Mouse (Mus musculus): Measurements from ENCODE around the gene Galr2. TPM values are rescaled to one million over a fixed set of nuclear protein-coding genes. Genes with fewer than 3 reads are reported as not detected.

Galr2 gene
- polyA plus RNA-seq, 1 experiment from 2014 or later, result 0.56 TPM

DNA sequence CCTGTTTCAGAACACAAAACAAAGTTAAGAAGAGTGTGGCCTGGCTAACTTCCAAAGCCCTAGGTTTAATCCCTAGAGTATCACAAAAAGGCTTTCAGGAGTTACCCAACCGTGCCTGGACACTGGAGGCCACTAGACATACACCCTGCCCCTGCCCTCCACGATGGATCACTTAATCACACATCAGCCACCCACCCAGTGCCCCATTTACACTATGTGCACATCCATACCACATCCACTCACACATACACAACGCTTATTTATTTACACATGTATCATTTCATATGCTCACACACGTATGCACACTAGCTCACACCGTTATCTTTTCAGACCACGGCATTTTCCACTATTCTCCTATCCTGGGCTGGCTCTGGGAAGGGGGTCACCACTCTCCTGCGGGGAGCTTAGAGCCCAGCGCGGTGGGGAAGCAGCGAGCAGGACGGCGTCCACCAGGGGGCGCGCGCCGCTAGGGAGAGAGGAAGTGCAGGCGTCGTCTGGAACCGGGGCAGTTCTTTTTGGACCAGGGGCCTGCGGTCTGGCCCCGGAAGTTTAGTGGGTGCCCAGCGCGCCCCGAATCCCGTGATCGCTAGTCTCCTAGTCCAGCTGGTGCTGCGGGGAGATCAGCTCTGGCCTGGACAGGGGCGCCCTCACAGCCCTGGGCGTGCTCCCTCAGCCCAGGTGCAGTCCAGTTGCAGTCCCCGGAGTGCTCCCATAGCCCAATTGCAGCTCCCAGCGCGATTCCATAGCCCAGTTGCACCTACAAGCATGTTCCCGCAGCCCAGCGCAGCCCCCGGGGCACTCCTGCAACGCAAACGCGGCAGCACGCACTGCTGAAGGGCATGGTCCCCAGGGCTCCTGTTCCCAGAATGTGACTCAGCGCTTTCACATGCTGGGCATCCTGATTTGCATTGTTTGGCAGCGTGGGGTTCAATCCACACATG, 38.2 kb downstream of the Galr2 start:
- no peaks in the 10 kb centered on the region for H3K36me3 ChIP-seq
- no peak overlapping the region for H3K27ac ChIP-seq
- H3K4me2 ChIP-seq (replicated peaks), result peak overlapping the region; percentile 80
- ATAC-seq (ENCODE audit: low FRiP score), result peak; percentile 77
- H3K27me3 ChIP-seq, result 0 out of 2 replicates have a peak, but pooled peaks cover 8% of the 10 kb centered on the region
- H3K4me3 ChIP-seq, result peak overlapping the region; percentile 34
- WGBS, result 1% methylated on average over 41 of the region's 41 CpGs
- H3K4me1 ChIP-seq, result peaks cover 14% of the 10 kb centered on the region; the same call in 1 of the 2 replicates
- no peaks in the 10 kb centered on the region for H3K9me3 ChIP-seq (replicated peaks)
- peak overlapping the region; percentile 62 for H3K9ac ChIP-seq

DNA sequence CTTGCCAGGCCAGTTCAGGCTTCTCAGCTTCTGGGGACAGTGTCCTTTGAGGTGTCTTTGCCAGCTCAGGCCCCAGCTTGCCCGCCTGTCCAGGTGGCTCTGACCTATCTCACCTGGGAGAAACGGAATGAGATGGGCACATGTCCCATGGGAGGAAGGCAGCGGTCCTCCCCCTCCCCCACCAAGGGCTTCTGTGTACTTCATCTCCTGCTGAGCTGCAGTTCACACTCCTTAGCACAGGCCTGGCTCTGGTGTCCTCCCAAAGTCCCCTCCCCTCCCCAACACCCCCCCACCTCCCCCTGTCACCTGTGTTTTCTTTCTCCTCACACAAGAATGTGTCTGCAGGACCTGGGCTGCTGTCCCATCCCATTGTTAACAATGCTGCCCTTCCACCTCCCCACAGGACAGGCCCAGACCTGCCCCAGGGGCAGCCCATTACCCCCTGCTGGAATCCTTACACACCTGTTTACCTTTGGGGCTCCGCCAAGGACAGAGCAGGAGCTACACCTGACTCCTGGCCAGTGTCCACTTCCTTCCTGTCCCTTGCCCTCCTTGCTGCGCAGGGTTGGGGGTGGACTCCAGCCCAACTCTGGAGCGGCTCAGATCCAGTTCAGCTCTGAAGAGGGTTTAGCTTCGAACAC, 46.3 kb downstream of the Galr2 start:
- WGBS, result 72% methylated on average over 7 of the region's 7 CpGs
- peaks cover 33% of the 10 kb centered on the region for H3K4me1 ChIP-seq
- no peaks in the 10 kb centered on the region for H3K9me3 ChIP-seq (replicated peaks)
- no peak overlapping the region for H3K4me2 ChIP-seq (replicated peaks)
- no peaks in the 10 kb centered on the region for H3K36me3 ChIP-seq
- ATAC-seq (ENCODE audit: low FRiP score), result no peak
- H3K4me3 ChIP-seq, result no peak overlapping the region
- no peak overlapping the region for H3K9ac ChIP-seq
- peaks cover 5% of the 10 kb centered on the region; the same call in 1 of the 2 replicates for H3K27me3 ChIP-seq
- H3K27ac ChIP-seq, result no peak overlapping the region

DNA sequence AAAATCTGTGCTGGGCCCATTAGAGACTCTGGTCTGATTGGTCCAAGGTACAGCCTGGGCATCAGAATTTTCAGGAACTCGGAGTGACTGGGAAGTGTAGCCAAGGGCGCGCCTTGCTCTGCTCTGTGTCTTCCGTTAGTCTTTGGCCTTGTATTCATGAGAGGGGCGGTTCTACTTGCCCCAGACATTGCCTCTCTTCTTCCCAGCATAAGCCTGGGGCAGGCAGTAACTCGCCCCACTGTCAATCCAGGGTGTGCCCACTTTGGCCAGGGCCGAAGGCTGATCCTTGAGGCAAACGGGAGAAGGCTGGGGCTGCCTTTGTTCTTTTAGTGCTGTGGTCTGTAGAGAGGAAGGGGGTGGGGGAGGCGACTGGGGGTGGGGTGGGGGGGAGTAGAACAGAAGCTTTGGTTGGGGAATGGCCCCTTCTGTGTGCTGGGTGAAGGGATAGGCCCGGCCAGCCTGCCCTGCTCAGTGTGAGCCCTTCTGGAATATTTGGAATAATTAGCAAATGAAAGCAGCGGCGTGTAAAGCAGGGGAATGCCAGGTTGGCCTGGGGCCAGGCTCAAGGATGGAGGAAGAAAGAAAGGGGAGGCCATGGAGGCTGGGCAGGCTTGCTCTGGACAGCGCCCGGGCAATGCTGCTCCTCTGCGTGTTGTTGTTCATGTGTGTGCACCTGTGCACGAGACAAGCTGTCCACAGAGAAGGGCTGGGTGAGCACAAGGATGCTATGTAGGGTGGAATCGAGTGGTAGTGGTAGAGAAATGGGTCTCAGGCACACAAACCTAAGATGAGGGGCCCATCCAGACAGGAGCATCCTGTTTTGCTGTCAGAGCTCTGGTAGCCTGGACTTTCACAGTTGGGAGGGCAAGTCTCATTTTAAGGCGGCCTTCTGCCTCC, 48.8 kb downstream of the Galr2 start:
- peak overlapping the region; percentile 75 for H3K27ac ChIP-seq
- no peaks in the 10 kb centered on the region for H3K36me3 ChIP-seq
- no peak overlapping the region for H3K4me3 ChIP-seq
- H3K9me3 ChIP-seq (replicated peaks), result no peaks in the 10 kb centered on the region
- WGBS, result 36% methylated on average over 18 of the region's 18 CpGs
- peak; percentile 80 for ATAC-seq (ENCODE audit: low FRiP score)
- peaks cover 57% of the 10 kb centered on the region for H3K4me1 ChIP-seq
- peaks cover 22% of the 10 kb centered on the region for H3K27me3 ChIP-seq
- H3K9ac ChIP-seq, result 0 out of 2 replicates have a peak overlapping the region, but pooled peaks have one; percentile 18
- no peak overlapping the region for H3K4me2 ChIP-seq (replicated peaks)

DNA sequence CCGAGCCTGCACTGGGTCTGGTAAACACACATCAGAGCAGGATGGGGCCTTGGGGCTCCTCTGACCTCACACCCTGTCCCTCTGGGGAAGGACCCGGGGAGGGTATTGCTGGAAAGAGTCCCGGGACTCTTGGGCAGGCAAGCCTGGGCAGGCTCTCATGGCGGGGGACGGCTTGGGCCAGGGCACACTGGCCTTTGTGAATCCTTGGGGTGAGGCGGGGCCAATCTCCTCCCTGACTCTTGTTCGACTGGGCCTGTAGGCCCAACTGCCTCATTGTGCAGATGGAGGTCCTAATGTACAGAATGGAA, 49.4 kb downstream of the Galr2 start:
- H3K9ac ChIP-seq, result 0 out of 2 replicates have a peak overlapping the region, but pooled peaks have one; percentile 18
- no peak overlapping the region for H3K4me3 ChIP-seq
- ATAC-seq (ENCODE audit: low FRiP score), result no peak
- H3K4me1 ChIP-seq, result peaks cover 63% of the 10 kb centered on the region
- H3K9me3 ChIP-seq (replicated peaks), result no peaks in the 10 kb centered on the region
- H3K36me3 ChIP-seq, result no peaks in the 10 kb centered on the region
- H3K4me2 ChIP-seq (replicated peaks), result no peak overlapping the region
- 54% methylated on average over 7 of the region's 7 CpGs for WGBS
- peak overlapping the region; percentile 75 for H3K27ac ChIP-seq
- H3K27me3 ChIP-seq, result peaks cover 28% of the 10 kb centered on the region

DNA sequence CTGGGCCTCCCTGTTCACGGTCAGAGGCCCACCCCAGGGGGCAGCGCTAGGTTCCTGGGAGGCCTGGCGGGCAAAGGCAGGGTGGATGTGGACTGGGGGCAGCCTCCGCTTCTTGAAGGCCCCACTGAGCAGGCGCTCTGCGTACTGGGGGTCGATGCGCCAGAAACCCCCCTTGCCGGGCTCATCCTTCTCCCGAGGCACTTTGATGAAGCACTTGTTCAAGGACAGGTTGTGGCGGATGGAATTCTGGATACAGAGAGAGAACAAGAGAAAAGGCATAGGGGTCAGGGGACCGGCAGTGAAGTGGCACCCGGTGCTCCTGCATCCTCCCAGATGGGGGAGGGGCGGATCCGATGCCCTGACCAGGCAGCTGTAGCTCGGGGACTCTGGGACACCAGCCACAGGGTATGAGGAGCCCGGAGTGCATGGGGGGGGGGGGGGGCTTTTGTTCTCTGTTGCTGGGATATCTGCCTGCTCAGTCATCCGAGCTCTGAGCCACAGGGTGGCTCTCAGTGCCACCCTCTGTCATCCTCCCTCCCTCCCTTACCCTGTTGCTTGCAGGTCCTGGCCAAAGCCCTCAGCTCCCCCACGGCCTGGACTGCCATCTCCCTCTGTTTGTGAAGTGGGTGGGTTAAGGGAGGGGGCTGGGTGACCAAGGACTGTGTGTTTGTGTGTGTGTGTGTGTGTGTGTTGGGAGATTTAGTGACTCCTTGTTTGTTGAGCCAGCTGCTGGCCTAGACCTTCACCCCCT, 51.7 kb downstream of the Galr2 start:
- WGBS, result 24% methylated on average over 18 of the region's 19 CpGs
- peaks cover 79% of the 10 kb centered on the region for H3K4me1 ChIP-seq

DNA sequence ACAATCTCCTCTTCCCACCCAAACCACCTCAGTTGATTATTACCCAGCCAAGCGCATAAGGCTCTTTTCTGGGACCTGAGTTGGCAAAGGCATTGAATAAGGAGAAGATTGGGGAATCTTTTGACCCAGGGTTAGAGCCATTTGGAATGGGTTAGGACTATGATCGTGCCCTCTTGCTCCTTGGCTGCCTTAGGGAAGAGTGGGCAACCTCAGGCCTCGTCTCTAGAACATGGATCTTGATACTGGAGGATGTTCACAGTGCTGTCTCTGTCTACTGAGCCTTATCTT, 52.2 kb downstream of the Galr2 start:
- Histone ChIP-seq H3K9ac (no peak overlapping the region), H3K9me3 (replicated peaks) (no peaks in the 10 kb centered on the region), H3K27ac (peak overlapping the region; percentile 64), H3K4me2 (replicated peaks) (peak overlapping the region; percentile 93), H3K4me1 (peaks cover 79% of the 10 kb centered on the region), H3K4me3 (no peak overlapping the region), H3K27me3 (peaks cover 29% of the 10 kb centered on the region), H3K36me3 (no peaks in the 10 kb centered on the region)
- no peak for ATAC-seq (ENCODE audit: low FRiP score)
- WGBS, result 75% methylated on average over 3 of the region's 3 CpGs

More for the DNA sequence above, 51.7 kb downstream of the Galr2 start:
- peak overlapping the region; percentile 93 for H3K4me2 ChIP-seq (replicated peaks)
- H3K9ac ChIP-seq, result peak overlapping the region; percentile 24
- no peaks in the 10 kb centered on the region for H3K9me3 ChIP-seq (replicated peaks)
- peaks cover 29% of the 10 kb centered on the region for H3K27me3 ChIP-seq
- ATAC-seq (ENCODE audit: low FRiP score), result peak; percentile 70
- H3K4me3 ChIP-seq, result no peak overlapping the region
- H3K27ac ChIP-seq, result peak overlapping the region; percentile 64
- H3K36me3 ChIP-seq, result no peaks in the 10 kb centered on the region

Other genes starting within 250 kb of the Galr2 start
- 1.6 and 1.7 TPM in 2 replicates for gene Unc13d, start 203.0 kb upstream of the Galr2 start, polyA plus RNA-seq (2016; fragmentation: Nextera tagmentation; extraction: Ambion mirVana)
- 90.7 and 97.7 TPM in 2 replicates for gene Wbp2, start 193.9 kb upstream of the Galr2 start, polyA plus RNA-seq (2016; fragmentation: Nextera tagmentation; extraction: Ambion mirVana)
- gene Trim47, start 153.7 kb upstream of the Galr2 start, polyA plus RNA-seq (2016; fragmentation: Nextera tagmentation; extraction: Ambion mirVana), result 4.4 and 5.3 TPM in 2 replicates
- gene Trim65, start 149.8 kb upstream of the Galr2 start, polyA plus RNA-seq (2016; fragmentation: Nextera tagmentation; extraction: Ambion mirVana), result 2.2 and 2.3 TPM in 2 replicates
- 72.7 and 77.8 TPM in 2 replicates for gene Mrpl38, start 142.1 kb upstream of the Galr2 start, polyA plus RNA-seq (2016; fragmentation: Nextera tagmentation; extraction: Ambion mirVana)
- 80.7 and 80.9 TPM in 2 replicates for gene Fbf1, start 112.8 kb upstream of the Galr2 start, polyA plus RNA-seq (2016; fragmentation: Nextera tagmentation; extraction: Ambion mirVana)
- gene Ten1, start 82.1 kb upstream of the Galr2 start, polyA plus RNA-seq (2016; fragmentation: Nextera tagmentation; extraction: Ambion mirVana), result 57.4 and 63.1 TPM in 2 replicates
- gene Acox1, start 81.9 kb upstream of the Galr2 start, polyA plus RNA-seq (2016; fragmentation: Nextera tagmentation; extraction: Ambion mirVana), result 43.8 and 45.9 TPM in 2 replicates
- gene Evpl, start 42.9 kb upstream of the Galr2 start, polyA plus RNA-seq (2016; fragmentation: Nextera tagmentation; extraction: Ambion mirVana), result 1.0 and 1.3 TPM in 2 replicates
- gene Srp68, start 6.7 kb upstream of the Galr2 start, polyA plus RNA-seq (2016; fragmentation: Nextera tagmentation; extraction: Ambion mirVana), result 85.2 and 88.0 TPM in 2 replicates
- 82.8 and 89.1 TPM in 2 replicates for gene Exoc7, start 26.3 kb downstream of the Galr2 start, polyA plus RNA-seq (2016; fragmentation: Nextera tagmentation; extraction: Ambion mirVana)
- gene Foxj1, start 54.5 kb downstream of the Galr2 start, polyA plus RNA-seq (2016; fragmentation: Nextera tagmentation; extraction: Ambion mirVana), result 27.2 and 28.2 TPM in 2 replicates
- gene Rnf157, start 132.1 kb downstream of the Galr2 start, polyA plus RNA-seq (2016; fragmentation: Nextera tagmentation; extraction: Ambion mirVana), result 44.8 and 47.2 TPM in 2 replicates
- gene Ubald2, start 153.2 kb downstream of the Galr2 start, polyA plus RNA-seq (2016; fragmentation: Nextera tagmentation; extraction: Ambion mirVana), result 46.6 and 50.6 TPM in 2 replicates
- 0.18 and 0.39 TPM in 2 replicates for gene Qrich2, start 185.3 kb downstream of the Galr2 start, polyA plus RNA-seq (2016; fragmentation: Nextera tagmentation; extraction: Ambion mirVana)
- gene Prpsap1, start 213.3 kb downstream of the Galr2 start, polyA plus RNA-seq (2016; fragmentation: Nextera tagmentation; extraction: Ambion mirVana), result 164 and 179 TPM in 2 replicates
- gene Sphk1, start 250.0 kb downstream of the Galr2 start, polyA plus RNA-seq (2016; fragmentation: Nextera tagmentation; extraction: Ambion mirVana), result 8.9 and 10.2 TPM in 2 replicates

Measured in hindbrain, embryonic 12.5 days (tissue).